Mouse (Mus musculus) MEL (cell line): Measurements from ENCODE around the gene Tgm1. TPM values are rescaled to one million over a fixed set of nuclear protein-coding genes. Genes with fewer than 3 reads are reported as not detected.

Experiments used
- DNase-seq: peaks from one replicate; pipeline ENCODE4 v3.0.0; 2011; ENCODE audit warnings: low read depth, low spot score
- H3K27ac ChIP-seq: 2 replicates; pipeline ENCODE4 v1.5.1; 2012; ENCODE audit warnings: low read depth, mild to moderate bottlenecking, control low read depth, low read length, moderate library complexity; ENCODE audit not compliant: control insufficient read depth
- H3K27me3 ChIP-seq, 2 experiments: fragments of 150-350 bp in 1 of 2; sonication (generic) in 1 of 2; 2 replicates each; pipeline ENCODE4 v1.6.1; 2012; ENCODE audit warnings: low read length in 2 of 2, mild to moderate bottlenecking in 2 of 2, improper control_type of control experiment in 1 of 2, moderate library complexity in 1 of 2; ENCODE audit not compliant: insufficient read depth in 2 of 2, control insufficient read depth in 1 of 2
- H3K36me3 ChIP-seq, 2 experiments: 2 replicates each; pipeline ENCODE4 v1.6.1; 2012 to 2014; ENCODE audit warnings: low read length in 2 of 2, improper control_type of control experiment in 1 of 2, inconsistent platforms in 1 of 2, mild to moderate bottlenecking in 1 of 2; ENCODE audit not compliant: insufficient read depth in 2 of 2, control insufficient read depth in 1 of 2
- H3K4me1 ChIP-seq, 2 experiments: fragments of 150-350 bp in 1 of 2; sonication (generic) in 1 of 2; 2 replicates each; pipeline ENCODE4 v1.6.1; 2012; ENCODE audit warnings: low read length in 2 of 2, improper control_type of control experiment in 1 of 2, mild to moderate bottlenecking in 1 of 2; ENCODE audit not compliant: insufficient read depth in 2 of 2, control insufficient read depth in 1 of 2
- H3K4me3 ChIP-seq, 2 experiments: fragments of 150-350 bp in 1 of 2; sonication (generic) in 1 of 2; 2 replicates each; pipeline ENCODE4 v1.5.1; 2012; ENCODE audit warnings: low read depth in 2 of 2, low read length in 2 of 2, mild to moderate bottlenecking in 2 of 2, moderate library complexity in 2 of 2, control low read depth in 1 of 2, improper control_type of control experiment in 1 of 2; ENCODE audit not compliant: control insufficient read depth in 1 of 2, insufficient read depth in 1 of 2
- H3K79me2 ChIP-seq: 2 replicates; pipeline ENCODE4 v1.6.1; 2012; ENCODE audit warnings: mild to moderate bottlenecking, low read length, moderate library complexity; ENCODE audit not compliant: control insufficient read depth, poor library complexity, insufficient read depth
- H3K9ac ChIP-seq: 2 replicates; pipeline ENCODE4 v1.6.1; 2012; ENCODE audit warnings: low read depth, mild to moderate bottlenecking, control low read depth, low read length, moderate library complexity; ENCODE audit not compliant: control insufficient read depth, poor library complexity, severe bottlenecking
- H3K9me3 ChIP-seq: fragments of 150-350 bp; sonication (generic); replicated peaks from 2 replicates; pipeline ENCODE4 v1.6.1; 2012; ENCODE audit warnings: mild to moderate bottlenecking, low read length, improper control_type of control experiment, moderate library complexity; ENCODE audit not compliant: insufficient read depth
- BHLHE40 ChIP-seq: IDR thresholded peaks from 2 replicates; pipeline ENCODE4 v1.6.1; 2012; ENCODE audit warnings: low read depth, mild to moderate bottlenecking, inconsistent platforms, low read length, improper control_type of control experiment, borderline replicate concordance
- CTCF ChIP-seq, 3 experiments: IDR thresholded peaks in 2 of 3; conservative IDR thresholded peaks in 1 of 3; 2 replicates each; pipeline ENCODE4 v1.5.1; 2011 to 2012; ENCODE audit warnings: low read length in 3 of 3, low read depth in 2 of 3, mild to moderate bottlenecking in 2 of 3, improper control_type of control experiment in 1 of 3, inconsistent platforms in 1 of 3, mixed read lengths in 1 of 3, moderate library complexity in 1 of 3; ENCODE audit not compliant: control insufficient read depth in 1 of 3, insufficient read depth in 1 of 3, poor library complexity in 1 of 3, severe bottlenecking in 1 of 3
- EP300 ChIP-seq, 2 experiments: IDR thresholded peaks; 2 replicates each; pipeline ENCODE4 v1.6.1; 2011; ENCODE audit warnings: improper control_type of control experiment in 2 of 2, low read length in 2 of 2, low read depth in 1 of 2, mild to moderate bottlenecking in 1 of 2
- JUND ChIP-seq: IDR thresholded peaks from 2 replicates; pipeline ENCODE4 v1.6.1; 2011; ENCODE audit warnings: low read depth, mild to moderate bottlenecking, improper control_type of control experiment, low read length
- KAT2A ChIP-seq: conservative IDR thresholded peaks from 2 replicates; pipeline ENCODE4 v1.6.1; 2012; ENCODE audit warnings: low read depth, low read length, improper control_type of control experiment, inconsistent platforms
- MEF2A ChIP-seq: IDR thresholded peaks from 2 replicates; pipeline ENCODE4 v1.6.1; 2014; ENCODE audit warnings: low read depth, mild to moderate bottlenecking, inconsistent platforms, low read length, improper control_type of control experiment; ENCODE audit not compliant: poor library complexity, insufficient replicate concordance, severe bottlenecking; ENCODE audit errors: extremely low read depth
- MXI1 ChIP-seq: IDR thresholded peaks from 2 replicates; pipeline ENCODE4 v1.6.1; 2011; ENCODE audit warnings: mild to moderate bottlenecking, low read depth, low read length, improper control_type of control experiment
- MYC ChIP-seq: IDR thresholded peaks from 2 replicates; pipeline ENCODE4 v1.6.1; 2011; ENCODE audit warnings: low read depth, mild to moderate bottlenecking, low read length, improper control_type of control experiment, moderate library complexity
- POLR2AphosphoS5 ChIP-seq: IDR thresholded peaks from 2 replicates; pipeline ENCODE4 v1.6.1; 2012; ENCODE audit warnings: low read depth, borderline replicate concordance, mild to moderate bottlenecking, inconsistent platforms, low read length, moderate library complexity, mixed read lengths
- SMC3 ChIP-seq: IDR thresholded peaks from 2 replicates; pipeline ENCODE4 v1.6.1; 2011; ENCODE audit warnings: low read depth, low read length, improper control_type of control experiment
- TAL1 ChIP-seq: IDR thresholded peaks from 2 replicates; pipeline ENCODE4 v1.6.1; 2012; ENCODE audit warnings: mild to moderate bottlenecking, inconsistent platforms, low read length, moderate library complexity, mixed read lengths
- TBP ChIP-seq: IDR thresholded peaks from 2 replicates; pipeline ENCODE4 v1.8.0; 2011; ENCODE audit warnings: low read depth, low read length, improper control_type of control experiment
- TCF12 ChIP-seq: IDR thresholded peaks from 2 replicates; pipeline ENCODE4 v1.6.1; 2014; ENCODE audit warnings: low read depth, mild to moderate bottlenecking, inconsistent platforms, low read length, improper control_type of control experiment, moderate library complexity
- UBTF ChIP-seq: IDR thresholded peaks from 2 replicates; pipeline ENCODE4 v1.6.1; 2012; ENCODE audit warnings: low read depth, mild to moderate bottlenecking, inconsistent platforms, low read length, improper control_type of control experiment, moderate library complexity, borderline replicate concordance; ENCODE audit not compliant: insufficient read depth
- USF1 ChIP-seq: IDR thresholded peaks from 2 replicates; pipeline ENCODE4 v1.6.1; 2014; ENCODE audit warnings: low read depth, mild to moderate bottlenecking, inconsistent platforms, low read length, improper control_type of control experiment, moderate library complexity
- USF2 ChIP-seq, 2 experiments: IDR thresholded peaks; 2 replicates each; pipeline ENCODE4 v1.6.1; 2011 to 2012; ENCODE audit warnings: improper control_type of control experiment in 2 of 2, low read length in 2 of 2, borderline replicate concordance in 1 of 2, inconsistent platforms in 1 of 2, low read depth in 1 of 2, mild to moderate bottlenecking in 1 of 2; ENCODE audit not compliant: insufficient read depth in 1 of 2
- ZC3H11A ChIP-seq: IDR thresholded peaks from 2 replicates; pipeline ENCODE4 v1.6.1; 2012; ENCODE audit warnings: low read depth, mild to moderate bottlenecking, inconsistent platforms, low read length, improper control_type of control experiment
- ZMIZ1 ChIP-seq: IDR thresholded peaks from 2 replicates; pipeline ENCODE4 v1.6.1; 2012; ENCODE audit warnings: low read depth, mild to moderate bottlenecking, inconsistent platforms, low read length, improper control_type of control experiment, moderate library complexity
- ZNF384 ChIP-seq: IDR thresholded peaks from 2 replicates; pipeline ENCODE4 v1.6.1; 2012; ENCODE audit warnings: low read depth, mild to moderate bottlenecking, inconsistent platforms, low read length, improper control_type of control experiment
- polyA plus RNA-seq, 2 experiments: library from polyadenylated mRNA; stranded (reverse) in 1 of 2; unstranded in 1 of 2; fragments of >175 nt in 1 of 2; fragments of >200 nt in 1 of 2; gene quantifications; 2 replicates each; pipeline versions ENCODE4 v1.2.1 to v1.2.4; 2012; ENCODE audit warnings: low replicate concordance in 2 of 2, low read depth in 1 of 2; ENCODE audit not compliant: insufficient read length in 2 of 2, insufficient read depth in 1 of 2, missing spikeins in 1 of 2
- total RNA-seq: library from RNA; depleted of rRNA; stranded (reverse); fragments of 300-350 nt; gene quantifications from 2 replicates; pipeline ENCODE4 v1.2.3, GENCODE M21; 2012

Tgm1 gene
- total and polyA plus RNA-seq, 3 experiments: 6.2 to 11.4 TPM; not detected in 1

DNA sequence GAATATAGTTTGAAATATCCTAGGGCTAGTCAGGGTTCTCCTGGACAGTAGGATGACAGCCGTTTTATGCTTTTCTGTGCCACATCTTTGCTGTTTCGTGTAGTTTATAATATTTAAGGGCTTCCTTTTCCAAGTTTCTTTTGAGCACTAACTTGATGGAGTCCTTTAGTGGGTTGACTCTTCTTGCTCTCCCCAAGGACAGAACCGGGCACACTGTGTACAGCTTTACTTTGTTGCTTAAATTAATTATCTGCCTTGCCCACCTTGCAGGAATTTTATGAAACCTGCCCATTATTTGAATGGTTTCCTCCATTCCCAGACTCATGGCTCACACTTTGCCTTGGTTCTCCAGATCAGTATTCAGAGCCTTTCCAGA lies 31.6 kb downstream of the Tgm1 start:
- peaks cover 13% of the 10 kb centered on the region for H3K79me2 ChIP-seq
- peaks cover 6 to 11% of the 10 kb centered on the region in 2 experiments for H3K36me3 ChIP-seq
- DNase-seq: no peak
- H3K27me3 ChIP-seq: peaks cover 0 to 1% of the 10 kb centered on the region in 2 experiments; a peak in 1 of 4 replicates
- peak overlapping the region; percentile 64 for H3K27ac ChIP-seq
- H3K9ac ChIP-seq: peak overlapping the region; percentile 74
- H3K4me1 ChIP-seq: peaks cover 0 to 6% of the 10 kb centered on the region in 2 experiments; a peak in 3 of 4 replicates
- peak overlapping the region; percentile 63 to 83 for H3K4me3 ChIP-seq
- no peak for TF ChIP-seq TCF12
- no peak for TF ChIP-seq POLR2AphosphoS5
- no peak for TF ChIP-seq KAT2A
- TF ChIP-seq MXI1: no peak; the same call in 1 of the 2 replicates
- no peak for TF ChIP-seq MEF2A
- TF ChIP-seq UBTF: no peak
- no peak for TF ChIP-seq ZC3H11A
- TF ChIP-seq TAL1: no peak
- no peak for TF ChIP-seq USF1
- TF ChIP-seq CTCF (IDR thresholded peaks at IDR 0.05 in 2 of 3, conservative IDR thresholded peaks at IDR 0.05 in 1 of 3; ENCODE audit: control insufficient read depth in 1 of 3, insufficient read depth in 1 of 3, low read depth in 2 of 3, low read length in 3 of 3, poor library complexity in 1 of 3, severe bottlenecking in 1 of 3): no peak
- TF ChIP-seq ZMIZ1: no peak
- TF ChIP-seq MYC: no peak
- no peak for TF ChIP-seq USF2 (IDR thresholded peaks at IDR 0.05; ENCODE audit: borderline replicate concordance in 1 of 2, insufficient read depth in 1 of 2, low read depth in 1 of 2, low read length in 2 of 2)
- TF ChIP-seq EP300 (IDR thresholded peaks at IDR 0.05; ENCODE audit: low read depth in 1 of 2, low read length in 2 of 2): no peak
- TF ChIP-seq BHLHE40: no peak
- TF ChIP-seq SMC3: no peak
- TF ChIP-seq JUND: no peak
- no peak for TF ChIP-seq ZNF384
- TF ChIP-seq TBP: no peak
- H3K9me3 ChIP-seq: no peaks in the 10 kb centered on the region
